ENCODE assay signal across 19 mouse cellular contexts in genomic region chr2:127310246-127310645, GRCm38 (mm10). TPM values are rescaled to one million over a fixed set of nuclear protein-coding genes. Genes with fewer than 3 reads are reported as not detected.
"Had no signal": no experiment of that assay in that cellular context is flagged by ENCODE, and none has a peak within 500 bp of the region (broad histone marks: within the 10 kb centered on the region; RNA-seq: fewer than 3 reads in every experiment).

No protein-coding gene starts in this region.

- H3K4me1 ChIP-seq: limb, embryonic 15.5 days; midbrain, embryonic 12.5 days had no signal

- H3K9me3 ChIP-seq: limb, embryonic 15.5 days; liver, embryonic 12.5 days; midbrain, embryonic 12.5 days had no signal

- H3K9ac ChIP-seq: kidney, embryonic 15.5 days; limb, embryonic 15.5 days; liver, embryonic 12.5 days; lung, embryonic 14.5 days; midbrain, embryonic 12.5 days had no signal

- ATAC-seq: liver, embryonic 12.5 days; midbrain, embryonic 16.5 days had no signal

- DNase-seq: kidney, adult 18-20 months; kidney, postnatal 14 days; lung, embryonic 14.5 days; lung, postnatal 10 days; right cerebral cortex, postnatal 14 days; thymus, adult 18-20 months had no signal

- H3K4me3 ChIP-seq: kidney, embryonic 15.5 days; left cerebral cortex, adult 2 months; limb, embryonic 15.5 days; liver, embryonic 12.5 days; midbrain, embryonic 12.5 days had no signal

- H3K36me3 ChIP-seq: kidney, embryonic 15.5 days; limb, embryonic 15.5 days; liver, embryonic 12.5 days; midbrain, embryonic 12.5 days had no signal

- H3K4me2 ChIP-seq: kidney, embryonic 15.5 days; limb, embryonic 15.5 days; liver, embryonic 12.5 days; lung, embryonic 14.5 days; midbrain, embryonic 12.5 days had no signal

- H3K27me3 ChIP-seq: kidney, embryonic 15.5 days; limb, embryonic 15.5 days; liver, embryonic 12.5 days; midbrain, embryonic 12.5 days had no signal

- H3K27ac ChIP-seq: kidney, embryonic 15.5 days; left cerebral cortex, adult 2 months; limb, embryonic 15.5 days; liver, embryonic 12.5 days; midbrain, embryonic 12.5 days had no signal

RNA-seq across cellular contexts. Expression of gene Astl, which starts 28.2 kb away (rescaled TPM):
- total RNA-seq: layer of hippocampus, postnatal 25 days; left cerebral cortex, adult 2 months; left cerebral cortex, postnatal 14 days; megakaryocyte-erythroid progenitor cell, adult 5-6 weeks had no signal
- polyA plus RNA-seq: kidney, embryonic 15.5 days; limb, embryonic 11.5 days; liver, embryonic 12.5 days; liver, embryonic 16.5 days; lung, embryonic 14.5 days; midbrain, embryonic 12.5 days; midbrain, embryonic 16.5 days; neural tube, embryonic 14.5 days; stomach, embryonic 14.5 days had no signal

RNA-seq across cellular contexts. Expression of gene Adra2b, which starts 52.8 kb away (rescaled TPM):
- total RNA-seq: megakaryocyte-erythroid progenitor cell, adult 5-6 weeks had no signal
- polyA plus RNA-seq: lung, embryonic 14.5 days had no signal
